Mouse (Mus musculus) forebrain, embryonic 15.5 days (tissue): ENCODE data around the gene Cbx2. TPM values are rescaled to one million over a fixed set of nuclear protein-coding genes. Genes with fewer than 3 reads are reported as not detected.

Source experiments
- ATAC-seq: fragments of 200-750 bp; cut with Nextera tagmentation; replicated peaks from 2 replicates; pipeline ENCODE4 v1.8.0; 2017; ENCODE audit warnings: mild to moderate bottlenecking, moderate TSS enrichment, moderate library complexity
- H3K27ac ChIP-seq: fragments of 300-500 bp; sonication (generic); replicated peaks from 2 replicates; pipeline ENCODE4 v1.5.1; 2015; ENCODE audit warnings: mild to moderate bottlenecking, inconsistent platforms
- H3K27me3 ChIP-seq: fragments of 300-500 bp; sonication (generic); 2 replicates; pipeline ENCODE4 v1.6.1; 2015; ENCODE audit warnings: inconsistent platforms
- H3K36me3 ChIP-seq: fragments of 300-500 bp; sonication (generic); 2 replicates; pipeline ENCODE4 v1.6.1; 2015; ENCODE audit warnings: mild to moderate bottlenecking, inconsistent platforms
- H3K4me1 ChIP-seq: fragments of 300-500 bp; sonication (generic); 2 replicates; pipeline ENCODE4 v1.6.1; 2015; ENCODE audit warnings: inconsistent platforms
- H3K4me2 ChIP-seq: fragments of 300-500 bp; sonication (generic); replicated peaks from 2 replicates; pipeline ENCODE4 v1.6.1; 2015; ENCODE audit warnings: mild to moderate bottlenecking, inconsistent platforms
- H3K4me3 ChIP-seq: fragments of 300-500 bp; sonication (generic); 2 replicates; pipeline ENCODE4 v1.5.1; 2015; ENCODE audit warnings: mild to moderate bottlenecking, inconsistent platforms
- H3K9ac ChIP-seq: fragments of 300-500 bp; sonication (generic); replicated peaks from 2 replicates; pipeline ENCODE4 v1.6.1; 2015; ENCODE audit warnings: mild to moderate bottlenecking, inconsistent platforms
- H3K9me3 ChIP-seq: fragments of 300-500 bp; sonication (generic); 2 replicates; pipeline ENCODE4 v1.6.1; 2016; ENCODE audit warnings: inconsistent platforms
- WGBS: fragments of 180-500 bp; shearing (Covaris S2); methylation state at CpG from one replicate; pipeline ENCODE4 v1.1.7; 2015; ENCODE audit warnings: mixed read lengths; 5-methylcytosine and 5-hydroxymethylcytosine counted together
- polyA plus RNA-seq: library from polyadenylated mRNA; unstranded; fragments of >200 nt; fragmentation: Nextera tagmentation; extraction: Ambion mirVana; gene quantifications from 2 replicates; pipeline ENCODE4 v1.2.1, GENCODE M21; 2015

Gene Cbx2
- polyA plus RNA-seq: 30.4 and 31.8 TPM in 2 replicates

DNA sequence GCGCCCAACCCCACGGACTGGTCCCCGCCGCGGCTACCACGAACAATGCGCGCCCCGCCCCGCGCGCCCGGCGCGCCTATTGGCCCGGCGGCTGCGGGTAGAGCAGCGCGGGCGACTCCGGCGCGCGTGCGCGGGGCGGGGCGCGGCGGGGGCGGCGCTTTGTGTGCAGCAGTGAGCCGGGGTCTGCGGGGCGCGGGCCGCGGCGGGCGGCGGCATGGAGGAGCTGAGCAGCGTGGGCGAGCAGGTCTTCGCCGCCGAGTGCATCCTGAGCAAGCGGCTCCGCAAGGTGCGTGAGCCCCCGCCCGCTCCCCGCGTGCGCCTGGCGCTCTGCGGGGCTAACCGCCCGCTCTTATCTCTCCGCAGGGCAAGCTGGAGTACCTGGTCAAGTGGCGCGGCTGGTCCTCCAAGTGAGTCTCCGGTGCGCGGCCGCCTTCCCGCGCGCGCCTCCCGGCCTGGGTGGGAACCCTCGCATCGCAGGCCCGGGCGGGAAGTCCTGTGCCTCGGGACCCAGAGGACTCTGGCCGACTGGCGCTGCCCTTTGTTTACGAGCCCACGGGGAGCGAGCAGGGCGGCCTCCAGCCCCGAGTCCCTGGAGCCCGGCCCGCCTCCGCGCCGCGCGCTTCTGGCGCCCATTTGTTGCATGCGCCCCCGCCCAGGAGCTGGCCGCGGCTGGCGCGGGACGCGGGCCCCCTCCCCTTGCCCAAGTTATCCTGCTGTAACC is at the start of gene Cbx2:
TSS of gene Cbx2 (plus strand) at position 68 of the 721 bp plus-strand sequence.
- Histone ChIP-seq H3K9ac (peak within 1 kb of the TSS; percentile 93), H3K9me3 (no peaks in the 10 kb centered on the region), H3K27ac (peak within 1 kb of the TSS; percentile 86), H3K4me2 (peak within 1 kb of the TSS; percentile 78), H3K27me3 (peaks cover 10% of the 10 kb centered on the region; the same call in 1 of the 2 replicates), H3K36me3 (peaks cover 17% of the 10 kb centered on the region), H3K4me3 (peak within 1 kb of the TSS; percentile 84), H3K4me1 (peaks cover 49% of the 10 kb centered on the region)
- peak; percentile 95 for ATAC-seq
- under 1% methylated on average over 73 of the region's 99 CpGs for WGBS

DNA sequence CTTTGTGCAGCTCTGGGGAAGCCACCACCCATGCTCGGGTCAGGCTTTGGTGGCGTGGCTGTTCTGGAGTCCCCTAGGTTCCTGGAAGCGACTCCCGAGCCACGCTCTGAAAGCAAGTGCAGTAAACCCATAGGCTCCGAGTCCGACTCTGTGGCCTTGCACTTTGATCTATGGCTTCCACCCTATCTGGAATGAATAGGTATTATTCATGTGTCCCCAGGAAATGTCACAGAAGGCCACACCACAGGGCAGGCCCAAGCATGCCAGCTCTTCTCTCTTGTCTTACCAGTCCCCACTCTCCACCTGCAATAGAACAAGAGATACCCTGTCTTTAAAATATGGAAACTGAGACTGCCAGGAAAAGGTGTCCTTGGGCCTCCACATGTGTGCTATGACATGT is 48.4 kb upstream of the Cbx2 start:
- no peak overlapping the region for H3K4me2 ChIP-seq
- 88% methylated on average over 7 of the region's 7 CpGs for WGBS

GRCm38 (mm10) chr11:118975427-118975826 is 47.3 kb upstream of the Cbx2 start:
- Histone ChIP-seq H3K9ac (0 out of 2 replicates have a peak overlapping the region, but pooled peaks have one; percentile 19), H3K36me3 (no peaks in the 10 kb centered on the region), H3K4me1 (peaks cover 25% of the 10 kb centered on the region), H3K4me3 (no peak overlapping the region), H3K4me2 (peak overlapping the region; percentile 23), H3K27me3 (no peaks in the 10 kb centered on the region), H3K27ac (no peak overlapping the region), H3K9me3 (no peaks in the 10 kb centered on the region)
- ATAC-seq: 0 out of 2 replicates have a peak, but pooled peaks have one; percentile 20
- 2% methylated on average over 10 of the region's 10 CpGs for WGBS

More for the DNA sequence above, 48.4 kb upstream of the Cbx2 start:
- no peak overlapping the region for H3K4me3 ChIP-seq
- no peak overlapping the region for H3K9ac ChIP-seq
- no peaks in the 10 kb centered on the region for H3K9me3 ChIP-seq
- no peak overlapping the region for H3K27ac ChIP-seq
- peaks cover 25% of the 10 kb centered on the region for H3K4me1 ChIP-seq
- ATAC-seq: no peak
- H3K36me3 ChIP-seq: no peaks in the 10 kb centered on the region
- H3K27me3 ChIP-seq: no peaks in the 10 kb centered on the region

- Histone ChIP-seq H3K27me3 (no peaks in the 10 kb centered on the region), H3K4me3 (no peak overlapping the region), H3K9me3 (no peaks in the 10 kb centered on the region), H3K4me2 (peak overlapping the region; percentile 23), H3K4me1 (peaks cover 25% of the 10 kb centered on the region), H3K27ac (no peak overlapping the region), H3K9ac (0 out of 2 replicates have a peak overlapping the region, but pooled peaks have one; percentile 19), H3K36me3 (no peaks in the 10 kb centered on the region)
- no peak for ATAC-seq
- 16% methylated on average over 12 of the region's 12 CpGs for whole genome bisulfite sequencing
Observed at GRCm38 (mm10) chr11:118975917-118976316, 46.8 kb upstream of the Cbx2 start.

GRCm38 (mm10) chr11:118980388-118980787 is 42.4 kb upstream of the Cbx2 start:
- ATAC-seq: no peak
- H3K36me3 ChIP-seq: no peaks in the 10 kb centered on the region

GRCm38 (mm10) chr11:118981012-118981776 is 41.6 kb upstream of the Cbx2 start:
- WGBS: 63% methylated on average over 18 of the region's 18 CpGs
- no peaks in the 10 kb centered on the region for H3K27me3 ChIP-seq

More at GRCm38 (mm10) chr11:118980388-118980787, 42.4 kb upstream of the Cbx2 start:
- Histone ChIP-seq H3K9me3 (no peaks in the 10 kb centered on the region), H3K9ac (no peak overlapping the region), H3K4me1 (peaks cover 6% of the 10 kb centered on the region), H3K4me2 (no peak overlapping the region), H3K27ac (no peak overlapping the region), H3K4me3 (no peak overlapping the region), H3K27me3 (no peaks in the 10 kb centered on the region)
- 74% methylated on average over 2 of the region's 2 CpGs for WGBS

DNA sequence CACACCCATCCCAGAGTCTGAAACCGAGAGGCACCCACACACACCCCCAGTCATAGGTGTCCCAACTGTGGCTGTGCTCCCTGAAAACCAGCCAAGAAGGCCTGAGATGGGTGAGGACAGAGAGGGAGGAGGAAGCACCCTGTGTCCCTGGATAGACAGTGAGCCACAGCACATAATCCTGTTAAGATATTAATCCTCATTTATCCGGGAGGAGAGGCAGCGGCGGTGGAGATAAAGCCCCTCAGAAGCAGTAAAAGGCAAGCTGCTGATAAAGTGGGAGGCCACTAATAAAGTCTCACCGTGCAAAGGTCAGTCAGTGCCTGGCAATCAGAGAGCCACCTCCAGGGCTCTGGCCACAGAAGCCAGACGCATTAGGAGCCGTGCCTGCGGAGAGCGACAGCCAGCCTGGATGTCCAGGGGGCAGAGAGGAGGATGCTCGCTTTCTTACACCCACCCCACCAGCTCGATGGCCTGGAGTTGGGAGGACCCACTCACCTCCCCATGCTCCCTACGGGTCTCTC is 40.1 kb upstream of the Cbx2 start:
- ATAC-seq: no peak
- H3K4me2 ChIP-seq: no peak overlapping the region
- 58% methylated on average over 12 of the region's 12 CpGs for WGBS

More at GRCm38 (mm10) chr11:118981012-118981776, 41.6 kb upstream of the Cbx2 start:
- Histone ChIP-seq H3K4me3 (no peak overlapping the region), H3K36me3 (no peaks in the 10 kb centered on the region), H3K9me3 (no peaks in the 10 kb centered on the region), H3K9ac (no peak overlapping the region), H3K4me2 (no peak overlapping the region), H3K27ac (no peak overlapping the region), H3K4me1 (no peaks in the 10 kb centered on the region)
- no peak for ATAC-seq

GRCm38 (mm10) chr11:118985571-118985970 is 37.2 kb upstream of the Cbx2 start:
- WGBS: 55% methylated on average over 5 of the region's 5 CpGs
- Histone ChIP-seq H3K27me3 (no peaks in the 10 kb centered on the region), H3K27ac (no peak overlapping the region), H3K4me3 (no peak overlapping the region), H3K9ac (no peak overlapping the region), H3K4me1 (no peaks in the 10 kb centered on the region), H3K36me3 (no peaks in the 10 kb centered on the region), H3K4me2 (no peak overlapping the region), H3K9me3 (no peaks in the 10 kb centered on the region)
- ATAC-seq: no peak

More for the DNA sequence above, 40.1 kb upstream of the Cbx2 start:
- H3K4me3 ChIP-seq: no peak overlapping the region
- H3K9ac ChIP-seq: no peak overlapping the region
- H3K9me3 ChIP-seq: no peaks in the 10 kb centered on the region
- no peaks in the 10 kb centered on the region for H3K36me3 ChIP-seq
- no peaks in the 10 kb centered on the region for H3K27me3 ChIP-seq
- no peak overlapping the region for H3K27ac ChIP-seq
- H3K4me1 ChIP-seq: no peaks in the 10 kb centered on the region

DNA sequence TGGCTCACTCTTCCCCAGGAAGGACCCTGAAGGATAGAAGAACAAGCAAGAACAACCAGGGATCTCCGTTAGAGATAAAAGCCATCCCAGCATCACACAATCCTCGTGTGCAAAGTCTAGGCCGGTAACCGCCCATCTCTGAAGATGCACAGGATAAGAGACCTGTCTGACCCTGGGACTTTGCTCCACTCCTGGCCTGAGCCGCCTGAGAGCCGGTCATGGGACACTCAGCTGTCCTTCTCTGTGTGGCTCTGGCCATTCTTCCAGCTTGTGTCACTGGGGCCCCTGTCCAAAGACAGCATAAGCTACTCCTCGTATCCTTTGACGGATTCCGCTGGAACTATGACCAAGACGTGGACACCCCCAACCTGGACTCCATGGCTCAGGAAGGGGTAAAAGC is 34.8 kb upstream of the Cbx2 start, which contains the start of gene Enpp7:
TSS of gene Enpp7 (plus strand) at position 190 of the 400 bp plus-strand sequence.
- H3K9ac ChIP-seq: no peak within 1 kb of the TSS
- no peak within 1 kb of the TSS for H3K27ac ChIP-seq
- no peak for ATAC-seq
- H3K4me2 ChIP-seq: no peak within 1 kb of the TSS
- 92% methylated on average over 10 of the region's 10 CpGs for WGBS
- no peak within 1 kb of the TSS for H3K4me3 ChIP-seq
- H3K9me3 ChIP-seq: no peaks in the 10 kb centered on the region
- H3K4me1 ChIP-seq: no peaks in the 10 kb centered on the region
- H3K36me3 ChIP-seq: no peaks in the 10 kb centered on the region
- no peaks in the 10 kb centered on the region for H3K27me3 ChIP-seq

DNA sequence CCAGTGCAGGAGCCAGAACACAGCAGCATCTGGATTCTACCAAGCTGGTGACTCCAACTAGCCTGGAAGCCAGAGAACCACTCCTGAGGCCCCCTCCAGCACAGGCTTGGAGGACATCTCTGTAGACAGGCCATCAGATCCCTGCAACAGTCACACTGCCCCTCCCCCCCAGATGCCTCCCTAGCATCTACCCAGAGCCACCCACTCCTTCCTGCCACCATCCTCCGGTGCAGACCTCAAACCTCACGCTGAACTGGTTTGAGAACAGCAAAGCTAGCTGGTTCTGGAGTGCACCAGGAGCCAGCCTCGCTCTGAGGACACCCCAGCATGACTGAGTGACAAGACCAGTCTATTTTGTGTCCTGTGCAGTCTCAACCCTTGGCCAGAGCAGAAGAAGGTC is 30.0 kb upstream of the Cbx2 start:
- H3K4me1 ChIP-seq: 0 out of 2 replicates have a peak, but pooled peaks cover 2% of the 10 kb centered on the region
- H3K36me3 ChIP-seq: no peaks in the 10 kb centered on the region
- no peak overlapping the region for H3K27ac ChIP-seq
- 82% methylated on average over 3 of the region's 3 CpGs for WGBS
- no peak overlapping the region for H3K4me3 ChIP-seq
- H3K27me3 ChIP-seq: 0 out of 2 replicates have a peak, but pooled peaks cover 2% of the 10 kb centered on the region
- no peaks in the 10 kb centered on the region for H3K9me3 ChIP-seq
- H3K9ac ChIP-seq: no peak overlapping the region
- no peak overlapping the region for H3K4me2 ChIP-seq
- ATAC-seq: no peak

DNA sequence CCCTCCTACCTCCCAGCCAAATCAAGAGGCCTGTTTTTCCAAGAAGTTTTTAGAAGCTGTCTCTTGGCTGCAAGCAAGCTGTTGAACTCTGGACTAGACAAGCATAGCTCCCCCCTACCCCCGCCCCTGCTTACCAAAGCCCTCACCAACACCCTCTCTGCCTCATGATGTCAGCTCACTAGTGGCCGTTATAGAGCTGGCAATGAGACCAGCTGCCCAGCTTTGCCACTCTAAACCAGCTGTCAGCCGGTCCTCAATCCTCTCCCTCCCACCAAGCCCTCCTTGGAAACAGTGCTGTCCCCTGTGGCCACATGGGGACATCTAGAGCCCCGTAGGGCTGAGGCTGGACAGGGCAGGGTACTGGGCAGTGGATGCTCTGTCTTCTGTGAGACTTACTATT is 27.3 kb upstream of the Cbx2 start:
- Histone ChIP-seq H3K4me1 (peaks cover 20% of the 10 kb centered on the region), H3K27me3 (0 out of 2 replicates have a peak, but pooled peaks cover 2% of the 10 kb centered on the region), H3K4me2 (no peak overlapping the region), H3K27ac (no peak overlapping the region), H3K9me3 (no peaks in the 10 kb centered on the region), H3K9ac (no peak overlapping the region), H3K4me3 (no peak overlapping the region), H3K36me3 (no peaks in the 10 kb centered on the region)
- 22% methylated on average over 4 of the region's 4 CpGs for WGBS
- ATAC-seq: no peak

- H3K27ac ChIP-seq: no peak overlapping the region
- H3K36me3 ChIP-seq: no peaks in the 10 kb centered on the region
- no peak for ATAC-seq
- no peaks in the 10 kb centered on the region for H3K9me3 ChIP-seq
- H3K9ac ChIP-seq: no peak overlapping the region
- H3K4me2 ChIP-seq: no peak overlapping the region
- 0 out of 2 replicates have a peak, but pooled peaks cover 2% of the 10 kb centered on the region for H3K27me3 ChIP-seq
- H3K4me1 ChIP-seq: peaks cover 20% of the 10 kb centered on the region
- no peak overlapping the region for H3K4me3 ChIP-seq
- WGBS: 87% methylated on average over 3 of the region's 3 CpGs
Observed at GRCm38 (mm10) chr11:118997182-118997581, 25.6 kb upstream of the Cbx2 start.
